Mouse (Mus musculus) MEL (cell line): ENCODE measurements around the gene Cpt1a. TPM values are rescaled to one million over a fixed set of nuclear protein-coding genes. Genes with fewer than 3 reads are reported as not detected.

Experiments used
- DNase-seq: peaks from one replicate; pipeline ENCODE4 v3.0.0; 2011; ENCODE audit warnings: low read depth, low spot score
- H3K27ac ChIP-seq: 2 replicates; pipeline ENCODE4 v1.5.1; 2012; ENCODE audit warnings: low read depth, mild to moderate bottlenecking, control low read depth, low read length, moderate library complexity; ENCODE audit not compliant: control insufficient read depth
- H3K27me3 ChIP-seq, 2 experiments: fragments of 150-350 bp in 1 of 2; sonication (generic) in 1 of 2; 2 replicates each; pipeline ENCODE4 v1.6.1; 2012; ENCODE audit warnings: low read length in 2 of 2, mild to moderate bottlenecking in 2 of 2, improper control_type of control experiment in 1 of 2, moderate library complexity in 1 of 2; ENCODE audit not compliant: insufficient read depth in 2 of 2, control insufficient read depth in 1 of 2
- H3K36me3 ChIP-seq, 2 experiments: 2 replicates each; pipeline ENCODE4 v1.6.1; 2012 to 2014; ENCODE audit warnings: low read length in 2 of 2, improper control_type of control experiment in 1 of 2, inconsistent platforms in 1 of 2, mild to moderate bottlenecking in 1 of 2; ENCODE audit not compliant: insufficient read depth in 2 of 2, control insufficient read depth in 1 of 2
- H3K4me1 ChIP-seq, 2 experiments: fragments of 150-350 bp in 1 of 2; sonication (generic) in 1 of 2; 2 replicates each; pipeline ENCODE4 v1.6.1; 2012; ENCODE audit warnings: low read length in 2 of 2, improper control_type of control experiment in 1 of 2, mild to moderate bottlenecking in 1 of 2; ENCODE audit not compliant: insufficient read depth in 2 of 2, control insufficient read depth in 1 of 2
- H3K4me3 ChIP-seq, 2 experiments: fragments of 150-350 bp in 1 of 2; sonication (generic) in 1 of 2; 2 replicates each; pipeline ENCODE4 v1.5.1; 2012; ENCODE audit warnings: low read depth in 2 of 2, low read length in 2 of 2, mild to moderate bottlenecking in 2 of 2, moderate library complexity in 2 of 2, control low read depth in 1 of 2, improper control_type of control experiment in 1 of 2; ENCODE audit not compliant: control insufficient read depth in 1 of 2, insufficient read depth in 1 of 2
- H3K79me2 ChIP-seq: 2 replicates; pipeline ENCODE4 v1.6.1; 2012; ENCODE audit warnings: mild to moderate bottlenecking, low read length, moderate library complexity; ENCODE audit not compliant: control insufficient read depth, poor library complexity, insufficient read depth
- H3K9ac ChIP-seq: 2 replicates; pipeline ENCODE4 v1.6.1; 2012; ENCODE audit warnings: low read depth, mild to moderate bottlenecking, control low read depth, low read length, moderate library complexity; ENCODE audit not compliant: control insufficient read depth, poor library complexity, severe bottlenecking
- H3K9me3 ChIP-seq: fragments of 150-350 bp; sonication (generic); replicated peaks from 2 replicates; pipeline ENCODE4 v1.6.1; 2012; ENCODE audit warnings: mild to moderate bottlenecking, low read length, improper control_type of control experiment, moderate library complexity; ENCODE audit not compliant: insufficient read depth
- BHLHE40 ChIP-seq: IDR thresholded peaks from 2 replicates; pipeline ENCODE4 v1.6.1; 2012; ENCODE audit warnings: low read depth, mild to moderate bottlenecking, inconsistent platforms, low read length, improper control_type of control experiment, borderline replicate concordance
- CTCF ChIP-seq, 3 experiments: IDR thresholded peaks in 2 of 3; conservative IDR thresholded peaks in 1 of 3; 2 replicates each; pipeline ENCODE4 v1.5.1; 2011 to 2012; ENCODE audit warnings: low read length in 3 of 3, low read depth in 2 of 3, mild to moderate bottlenecking in 2 of 3, improper control_type of control experiment in 1 of 3, inconsistent platforms in 1 of 3, mixed read lengths in 1 of 3, moderate library complexity in 1 of 3; ENCODE audit not compliant: control insufficient read depth in 1 of 3, insufficient read depth in 1 of 3, poor library complexity in 1 of 3, severe bottlenecking in 1 of 3
- ELF1 ChIP-seq: IDR thresholded peaks from 2 replicates; pipeline ENCODE4 v1.6.1; 2014; ENCODE audit warnings: low read depth, mild to moderate bottlenecking, inconsistent platforms, low read length, improper control_type of control experiment, moderate library complexity
- EP300 ChIP-seq, 2 experiments: IDR thresholded peaks; 2 replicates each; pipeline ENCODE4 v1.6.1; 2011; ENCODE audit warnings: improper control_type of control experiment in 2 of 2, low read length in 2 of 2, low read depth in 1 of 2, mild to moderate bottlenecking in 1 of 2
- ETS1 ChIP-seq: IDR thresholded peaks from 2 replicates; pipeline ENCODE4 v1.6.1; 2012; ENCODE audit warnings: low read depth, mild to moderate bottlenecking, inconsistent platforms, low read length, improper control_type of control experiment, moderate library complexity
- GATA1 ChIP-seq: IDR thresholded peaks from 2 replicates; pipeline ENCODE4 v1.6.1; 2011; ENCODE audit warnings: low read depth, low read length, improper control_type of control experiment
- JUND ChIP-seq: IDR thresholded peaks from 2 replicates; pipeline ENCODE4 v1.6.1; 2011; ENCODE audit warnings: low read depth, mild to moderate bottlenecking, improper control_type of control experiment, low read length
- MAX ChIP-seq: IDR thresholded peaks from 2 replicates; pipeline ENCODE4 v1.6.1; 2011; ENCODE audit warnings: low read length, improper control_type of control experiment
- MAZ ChIP-seq: IDR thresholded peaks from 2 replicates; pipeline ENCODE4 v1.6.1; 2012; ENCODE audit warnings: low read depth, mild to moderate bottlenecking, inconsistent platforms, low read length, improper control_type of control experiment
- MXI1 ChIP-seq: IDR thresholded peaks from 2 replicates; pipeline ENCODE4 v1.6.1; 2011; ENCODE audit warnings: mild to moderate bottlenecking, low read depth, low read length, improper control_type of control experiment
- MYC ChIP-seq: IDR thresholded peaks from 2 replicates; pipeline ENCODE4 v1.6.1; 2011; ENCODE audit warnings: low read depth, mild to moderate bottlenecking, low read length, improper control_type of control experiment, moderate library complexity
- SIN3A ChIP-seq: IDR thresholded peaks from 2 replicates; pipeline ENCODE4 v1.6.1; 2012; ENCODE audit warnings: low read length, improper control_type of control experiment, inconsistent platforms
- TAL1 ChIP-seq: IDR thresholded peaks from 2 replicates; pipeline ENCODE4 v1.6.1; 2012; ENCODE audit warnings: mild to moderate bottlenecking, inconsistent platforms, low read length, moderate library complexity, mixed read lengths
- TCF12 ChIP-seq: IDR thresholded peaks from 2 replicates; pipeline ENCODE4 v1.6.1; 2014; ENCODE audit warnings: low read depth, mild to moderate bottlenecking, inconsistent platforms, low read length, improper control_type of control experiment, moderate library complexity
- UBTF ChIP-seq: IDR thresholded peaks from 2 replicates; pipeline ENCODE4 v1.6.1; 2012; ENCODE audit warnings: low read depth, mild to moderate bottlenecking, inconsistent platforms, low read length, improper control_type of control experiment, moderate library complexity, borderline replicate concordance; ENCODE audit not compliant: insufficient read depth
- ZMIZ1 ChIP-seq: IDR thresholded peaks from 2 replicates; pipeline ENCODE4 v1.6.1; 2012; ENCODE audit warnings: low read depth, mild to moderate bottlenecking, inconsistent platforms, low read length, improper control_type of control experiment, moderate library complexity
- polyA plus RNA-seq, 2 experiments: library from polyadenylated mRNA; stranded (reverse) in 1 of 2; unstranded in 1 of 2; fragments of >175 nt in 1 of 2; fragments of >200 nt in 1 of 2; gene quantifications; 2 replicates each; pipeline versions ENCODE4 v1.2.1 to v1.2.4; 2012; ENCODE audit warnings: low replicate concordance in 2 of 2, low read depth in 1 of 2; ENCODE audit not compliant: insufficient read length in 2 of 2, insufficient read depth in 1 of 2, missing spikeins in 1 of 2
- total RNA-seq: library from RNA; depleted of rRNA; stranded (reverse); fragments of 300-350 nt; gene quantifications from 2 replicates; pipeline ENCODE4 v1.2.3, GENCODE M21; 2012

The Cpt1a gene
- total and polyA plus RNA-seq, 3 experiments: 16.1 to 40.4 TPM; not detected in 1

- TF ChIP-seq BHLHE40: peak; percentile 79; the same call in 1 of the 2 replicates
Observed at GRCm38 (mm10) chr19:3323753-3324270, 1.7 kb downstream of the Cpt1a start (continued).

- DNase-seq: peak; percentile 79
- Histone ChIP-seq H3K9me3 (no peaks in the 10 kb centered on the region), H3K9ac (peak overlapping the region; percentile 79), H3K4me3 (peak overlapping the region; percentile 68 to 99), H3K36me3 (peaks cover 0 to 11% of the 10 kb centered on the region in 2 experiments; a peak in 2 of 4 replicates), H3K4me1 (peaks cover 10 to 29% of the 10 kb centered on the region in 2 experiments), H3K27me3 (no peaks in the 10 kb centered on the region), H3K79me2 (peaks cover 1% of the 10 kb centered on the region), H3K27ac (peak overlapping the region; percentile 92)
- peak; percentile 68 for TF ChIP-seq TAL1
- peak; percentile 65 for TF ChIP-seq GATA1
- no peak for TF ChIP-seq CTCF (IDR thresholded peaks at IDR 0.05 in 2 of 3, conservative IDR thresholded peaks at IDR 0.05 in 1 of 3; ENCODE audit: control insufficient read depth in 1 of 3, insufficient read depth in 1 of 3, low read depth in 2 of 3, low read length in 3 of 3, poor library complexity in 1 of 3, severe bottlenecking in 1 of 3)
- TF ChIP-seq TCF12: peak; percentile 56; the same call in 1 of the 2 replicates
- peak; percentile 33; the same call in 1 of the 2 replicates for TF ChIP-seq SIN3A
- TF ChIP-seq MAZ: 0 out of 2 replicates have a peak, but pooled peaks have one; percentile 16
- no peak for TF ChIP-seq JUND
- TF ChIP-seq MAX: no peak
- TF ChIP-seq ZMIZ1: no peak
- TF ChIP-seq EP300 (IDR thresholded peaks at IDR 0.05; ENCODE audit: low read depth in 1 of 2, low read length in 2 of 2): peak; percentile 64 to 74
- peak; percentile 66 for TF ChIP-seq MXI1
- TF ChIP-seq MYC: 0 out of 2 replicates have a peak, but pooled peaks have one; percentile 48
- 0 out of 2 replicates have a peak, but pooled peaks have one; percentile 20 for TF ChIP-seq ELF1
- no peak for TF ChIP-seq UBTF
- peak; percentile 84 for TF ChIP-seq ETS1
Observed at GRCm38 (mm10) chr19:3324271-3324811, 2.2 kb downstream of the Cpt1a start.
